Mouse (Mus musculus) layer of hippocampus, adult 2 months (tissue): ENCODE measurements at regions not wholly inside any gene's neighbourhood (a gene's known extent, or its start where the extent isn't known, plus 50 kb on each side); places are given as distances from the start of the nearest gene placed in this dataset.

Experiments
- DNase-seq, 2 experiments: peaks; one replicate each; pipeline ENCODE4 v3.0.0; 2022; ENCODE audit warnings: low spot score in 2 of 2
- H3K27ac ChIP-seq: fragments of 200-600 bp; 2 replicates; pipeline ENCODE4 v1.8.1; 2022
- H3K4me3 ChIP-seq: fragments of 200-600 bp; 2 replicates; pipeline ENCODE4 v1.8.1; 2022; ENCODE audit warnings: mild to moderate bottlenecking
- CTCF ChIP-seq: fragments of 200-600 bp; conservative IDR thresholded peaks from 2 replicates; pipeline ENCODE4 v1.8.1; 2022; ENCODE audit warnings: antibody characterized with exemption, mild to moderate bottlenecking, moderate library complexity

DNA sequence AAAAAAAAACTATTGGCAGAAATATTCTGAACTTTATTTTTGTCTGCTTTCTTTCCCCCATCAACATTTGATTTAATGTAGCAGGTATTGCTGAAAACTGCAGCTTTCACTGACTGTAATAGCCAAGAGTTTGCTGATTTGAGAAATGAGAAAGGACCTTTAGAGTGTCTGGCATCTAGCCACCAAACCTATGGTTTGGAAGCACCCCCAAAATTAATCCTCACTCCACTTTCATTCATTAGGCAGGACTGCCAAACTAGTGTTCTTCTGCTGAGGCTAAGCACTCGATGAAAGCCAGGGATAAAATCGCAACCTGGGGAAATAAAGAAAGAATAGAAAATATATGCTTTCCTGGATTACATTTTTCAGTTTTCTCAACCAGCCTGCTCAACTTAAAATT, 320.4 kb downstream of the Atp6ap1l start:
- TF ChIP-seq CTCF: no peak
- H3K4me3 ChIP-seq: no peak overlapping the region
- DNase-seq: no peak
- H3K27ac ChIP-seq: no peak overlapping the region

DNA sequence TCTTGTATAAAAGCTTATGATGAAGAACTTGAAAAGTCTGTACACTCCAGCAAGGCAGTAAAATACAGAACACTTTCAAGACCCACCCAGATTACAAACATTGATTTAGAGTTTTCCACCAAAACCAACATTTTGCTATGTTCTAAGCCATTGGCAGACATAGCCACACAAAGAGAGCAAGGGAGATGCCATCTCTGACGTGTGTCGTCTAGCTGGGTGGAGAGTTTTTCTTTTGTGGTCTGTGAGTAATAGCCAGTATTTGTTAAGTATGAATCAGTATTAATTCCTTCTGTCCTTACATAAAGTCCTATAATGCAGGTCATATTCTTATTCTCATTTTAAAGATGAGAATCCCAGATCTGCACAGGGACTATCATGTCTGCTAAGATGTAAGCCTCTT, 329.8 kb downstream of the Atp6ap1l start:
- TF ChIP-seq CTCF: no peak
- Histone ChIP-seq H3K4me3 (no peak overlapping the region), H3K27ac (no peak overlapping the region)
- DNase-seq: no peak

DNA sequence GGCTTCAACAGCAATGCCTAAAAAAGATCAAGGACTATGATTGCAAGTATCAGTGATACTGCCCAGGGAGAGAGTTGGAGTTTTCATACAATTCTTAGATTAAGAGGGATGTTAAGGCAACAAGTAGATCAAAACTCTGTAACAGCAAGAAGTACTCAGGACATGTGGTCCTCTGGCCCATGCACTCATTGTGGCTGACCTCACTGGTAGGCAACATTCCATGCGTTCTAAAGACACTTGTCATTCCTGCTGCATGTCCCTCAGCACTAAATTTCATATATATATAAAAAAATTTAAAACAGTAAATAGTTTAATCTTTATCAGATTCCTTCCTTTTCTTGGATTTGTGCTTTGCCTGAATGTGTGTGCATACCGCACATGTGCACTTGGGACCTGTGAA, 332.6 kb downstream of the Atp6ap1l start:
- no peak for TF ChIP-seq CTCF
- DNase-seq: no peak
- H3K4me3 ChIP-seq: no peak overlapping the region
- no peak overlapping the region for H3K27ac ChIP-seq

DNA sequence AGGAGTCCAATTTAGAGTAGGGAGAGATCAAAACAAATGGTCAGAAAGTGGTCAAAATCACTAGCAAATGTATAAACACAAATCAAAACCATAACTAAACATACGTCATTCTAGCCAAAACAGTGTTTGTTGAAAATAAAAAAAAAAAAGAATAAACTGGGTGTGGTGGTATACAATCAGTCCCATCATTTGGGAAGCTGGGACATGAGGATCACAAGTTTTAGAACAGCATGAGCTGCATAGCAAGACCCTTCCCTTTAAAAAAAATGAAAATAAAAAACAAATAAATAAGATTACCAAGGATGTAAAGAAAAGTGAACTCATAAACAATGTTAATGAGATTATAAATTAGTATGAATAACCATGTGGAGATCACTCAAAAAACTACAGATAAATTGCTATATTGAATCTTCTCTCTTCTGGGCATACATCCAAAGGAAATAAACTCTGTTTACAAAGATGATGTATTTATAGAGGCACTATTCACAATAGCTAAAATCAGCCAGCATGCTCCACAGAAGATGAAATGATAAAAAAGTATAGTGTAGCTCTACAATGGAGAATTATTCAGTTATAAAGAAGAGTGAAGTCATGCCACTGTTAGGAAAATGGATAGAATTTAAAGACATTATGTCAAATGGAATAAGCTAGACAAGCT, 341.8 kb downstream of the Atp6ap1l start:
- no peak overlapping the region for H3K27ac ChIP-seq
- no peak overlapping the region for H3K4me3 ChIP-seq
- DNase-seq: no peak
- no peak for TF ChIP-seq CTCF

DNA sequence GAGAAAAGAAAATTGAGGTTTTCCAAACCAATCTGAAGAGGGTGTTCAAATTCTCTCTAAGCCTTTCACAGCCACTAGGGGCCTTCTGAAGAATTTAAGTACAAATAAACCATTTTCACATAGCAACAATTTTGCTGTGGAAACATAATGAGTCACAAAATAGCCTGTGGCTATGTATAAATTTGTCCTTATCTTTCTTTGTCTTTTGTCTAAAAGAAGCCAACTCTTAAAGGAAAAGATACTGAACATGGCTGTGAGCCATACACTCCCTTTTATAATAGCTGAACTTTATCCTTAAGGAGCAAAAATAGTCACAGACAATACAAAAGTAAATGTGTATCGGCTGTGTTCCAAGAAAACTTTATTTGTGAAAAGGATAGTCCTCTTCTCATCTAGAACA, 345.1 kb downstream of the Atp6ap1l start:
- H3K27ac ChIP-seq: no peak overlapping the region
- H3K4me3 ChIP-seq: no peak overlapping the region
- no peak for DNase-seq
- peak; percentile 54 for TF ChIP-seq CTCF

DNA sequence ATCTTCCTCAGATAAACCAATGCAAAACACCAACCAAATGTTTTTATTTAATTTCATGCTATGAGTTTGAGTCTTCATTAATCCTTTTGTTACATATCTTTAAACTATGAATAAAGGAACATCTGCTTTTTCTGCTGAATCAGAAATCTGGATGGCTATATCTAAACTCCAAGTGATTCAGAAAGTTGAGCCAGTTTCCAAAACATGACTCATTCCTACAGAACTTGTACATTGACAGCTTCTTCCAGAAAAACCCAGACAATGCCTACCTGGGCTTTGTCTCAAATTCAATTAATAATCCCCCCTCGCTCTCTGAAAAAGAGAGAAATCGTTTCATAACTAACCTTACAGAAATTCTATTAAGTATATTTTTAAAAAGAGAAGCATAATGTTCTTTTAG, 345.7 kb downstream of the Atp6ap1l start:
- no peak overlapping the region for H3K27ac ChIP-seq
- no peak overlapping the region for H3K4me3 ChIP-seq
- no peak for DNase-seq
- TF ChIP-seq CTCF: no peak

DNA sequence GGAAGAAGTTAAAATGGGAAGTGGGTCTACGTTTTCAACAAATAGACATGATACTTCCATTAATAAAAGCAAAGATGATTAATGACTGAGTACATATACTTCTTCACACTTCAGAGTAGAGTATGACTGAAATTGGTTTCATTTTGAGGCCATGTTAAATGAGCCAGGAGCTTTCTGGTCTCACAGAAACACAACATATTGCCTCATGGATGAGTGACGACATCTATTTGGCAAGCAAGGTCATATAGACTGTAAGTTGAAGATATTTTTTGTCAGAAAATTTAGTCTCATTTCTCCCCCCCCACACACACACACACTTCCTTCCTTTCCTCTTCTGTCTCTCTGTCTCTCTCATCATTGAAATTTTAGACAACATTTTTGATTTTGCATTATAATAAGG, 354.0 kb downstream of the Atp6ap1l start:
- Histone ChIP-seq H3K27ac (no peak overlapping the region), H3K4me3 (no peak overlapping the region)
- TF ChIP-seq CTCF: no peak
- DNase-seq: no peak

DNA sequence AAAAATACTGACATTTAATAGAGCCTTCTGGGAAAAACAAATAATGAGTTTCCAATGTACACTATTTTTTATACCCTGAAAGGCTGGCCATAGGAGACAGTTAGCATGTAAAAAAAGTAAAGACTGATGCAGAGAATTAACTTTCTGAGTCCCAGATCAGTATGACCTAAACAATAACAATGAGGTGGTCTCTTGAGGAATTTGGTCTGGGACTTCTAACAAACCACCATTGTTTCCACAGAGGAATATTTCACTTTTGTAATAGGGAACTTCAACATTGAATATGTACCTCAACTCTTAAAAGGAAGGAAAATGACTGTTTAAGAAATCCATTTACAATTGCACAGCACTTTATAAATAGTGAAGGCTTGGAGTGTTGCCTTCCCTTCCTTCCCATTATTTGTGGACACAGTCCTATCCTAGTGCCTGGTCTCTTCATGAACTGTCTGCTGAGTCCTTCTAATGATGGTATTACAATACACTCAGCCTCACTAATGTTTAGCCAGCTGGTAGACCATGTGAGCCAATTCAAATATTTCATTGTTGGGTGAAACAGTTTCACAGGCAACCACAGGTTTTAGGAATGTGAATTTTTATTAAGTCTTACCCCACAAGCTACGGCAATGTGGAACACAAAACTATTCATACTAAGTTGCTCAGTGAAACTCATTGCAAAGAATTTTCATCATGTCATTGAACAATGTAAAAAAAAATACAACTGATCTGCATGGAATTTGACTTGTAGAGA, 358.7 kb downstream of the Atp6ap1l start:
- Histone ChIP-seq H3K27ac (no peak overlapping the region), H3K4me3 (no peak overlapping the region)
- TF ChIP-seq CTCF: no peak
- DNase-seq: no peak

DNA sequence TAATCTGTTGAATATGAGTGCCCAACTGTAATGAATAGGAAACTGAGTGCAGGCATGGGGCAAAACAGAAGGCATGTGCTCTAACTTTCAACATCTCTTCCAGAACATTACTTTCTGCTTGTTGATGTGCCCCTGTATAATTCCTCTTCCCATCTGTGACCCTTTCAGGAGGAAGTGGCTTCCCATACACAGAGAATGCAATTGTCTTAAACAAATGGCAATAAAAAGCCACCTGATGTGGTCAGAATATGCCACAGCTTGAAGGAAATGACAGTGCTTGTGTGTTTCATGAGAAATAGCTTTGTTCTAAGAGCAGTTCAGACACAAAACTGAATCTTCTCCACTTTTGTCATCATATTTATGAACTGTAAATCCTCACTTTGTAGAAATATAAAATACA, 359.3 kb downstream of the Atp6ap1l start:
- no peak overlapping the region for H3K27ac ChIP-seq
- TF ChIP-seq CTCF: no peak
- no peak for DNase-seq
- H3K4me3 ChIP-seq: no peak overlapping the region

DNA sequence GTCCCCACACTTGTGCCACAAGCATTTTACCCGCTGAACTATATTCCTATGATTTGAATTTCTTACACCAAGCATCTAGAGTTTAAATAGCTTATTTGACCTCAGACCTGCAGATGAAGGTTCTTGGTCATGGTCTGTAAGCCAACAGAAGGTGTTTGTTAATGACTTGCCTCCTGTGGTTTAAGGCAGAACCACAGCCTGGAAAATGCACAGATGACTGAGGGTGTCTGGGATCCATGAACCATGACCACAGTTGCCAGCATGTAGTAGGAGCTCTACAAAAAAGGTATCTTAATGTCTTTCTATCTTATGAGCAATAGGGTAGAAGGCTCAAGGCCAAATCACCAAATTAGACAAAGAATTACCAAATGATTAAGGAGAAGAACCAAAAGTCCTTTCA, 367.6 kb downstream of the Atp6ap1l start:
- TF ChIP-seq CTCF: no peak
- no peak overlapping the region for H3K27ac ChIP-seq
- DNase-seq: no peak
- no peak overlapping the region for H3K4me3 ChIP-seq

DNA sequence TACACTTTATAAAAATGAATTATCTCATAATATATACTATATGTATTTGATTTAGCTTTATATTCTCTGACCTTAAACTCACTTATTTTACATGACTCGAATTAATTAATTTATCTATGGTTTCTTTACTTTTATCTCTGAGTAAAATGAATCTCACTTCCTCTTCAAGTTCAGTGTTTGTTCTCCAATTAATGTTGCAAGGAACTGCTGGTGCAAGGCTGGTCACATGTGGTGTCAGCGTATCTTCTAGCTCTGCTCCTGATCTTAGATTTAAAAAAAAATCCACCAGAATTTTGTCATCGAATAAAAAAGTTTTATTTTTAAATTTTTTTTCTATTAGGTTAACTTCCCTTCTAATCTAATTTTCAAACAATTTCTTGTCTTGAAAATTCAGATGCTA, 378.2 kb downstream of the Atp6ap1l start:
- no peak for TF ChIP-seq CTCF
- no peak overlapping the region for H3K27ac ChIP-seq
- DNase-seq: no peak

DNA sequence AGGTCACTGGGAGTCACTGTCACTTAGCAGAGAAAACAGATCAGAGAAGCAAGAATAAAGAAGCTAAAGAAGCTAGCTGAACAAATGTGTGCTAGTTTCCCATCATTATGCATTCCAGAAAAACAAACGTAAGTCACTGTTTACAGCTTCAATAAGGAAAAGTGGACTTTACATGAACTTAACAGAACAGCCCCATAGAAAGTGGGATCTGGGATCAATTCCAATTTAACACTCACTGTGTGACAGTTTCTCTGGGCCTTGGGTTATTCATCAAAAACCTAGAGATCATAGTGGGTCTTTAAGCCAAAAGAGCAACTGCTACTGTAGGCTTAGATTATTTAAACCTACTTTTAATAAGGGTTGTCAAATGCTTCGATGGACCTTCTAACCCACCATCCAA, 379.4 kb downstream of the Atp6ap1l start:
- TF ChIP-seq CTCF: no peak
- no peak overlapping the region for H3K27ac ChIP-seq
- DNase-seq: no peak
- H3K4me3 ChIP-seq: no peak overlapping the region

More for the DNA sequence above, 378.2 kb downstream of the Atp6ap1l start:
- no peak overlapping the region for H3K4me3 ChIP-seq

DNA sequence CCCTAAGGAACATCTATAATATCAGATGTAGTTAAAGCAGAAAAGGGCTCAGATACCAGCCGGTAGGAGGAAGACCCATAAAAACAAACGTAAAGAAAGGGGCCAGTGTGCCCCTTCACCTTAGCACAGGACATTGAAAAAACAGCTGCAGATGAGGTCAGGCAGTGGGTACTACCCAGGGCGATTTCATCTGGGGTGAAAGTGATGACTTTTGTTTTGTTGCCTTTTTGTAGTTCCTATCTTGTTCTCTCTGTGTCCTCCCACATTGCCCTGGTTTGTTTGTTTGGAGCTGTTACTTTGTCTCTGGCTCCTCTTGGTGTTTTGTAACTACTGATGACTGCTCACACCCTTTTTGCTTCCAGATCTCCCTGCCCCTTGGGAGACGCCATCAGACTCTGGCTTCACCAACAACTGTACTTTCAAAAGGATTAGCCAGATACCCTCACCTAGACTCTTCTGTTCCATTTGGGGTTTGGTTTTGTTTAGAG, 383.4 kb downstream of the Atp6ap1l start:
- no peak for TF ChIP-seq CTCF
- H3K4me3 ChIP-seq: no peak overlapping the region
- no peak for DNase-seq
- H3K27ac ChIP-seq: no peak overlapping the region
